Mouse (Mus musculus) erythroblast, adult 5-6 weeks (primary cell): ENCODE data around the gene Cbs. TPM values are rescaled to one million over a fixed set of nuclear protein-coding genes. Genes with fewer than 3 reads are reported as not detected.

Source experiments
- ATAC-seq: replicated peaks from 2 replicates; pipeline ENCODE4 v1.8.0; 2016; ENCODE audit warnings: moderate number of reproducible peaks, mild to moderate bottlenecking, moderate TSS enrichment, inconsistent platforms; ENCODE audit not compliant: poor library complexity, low FRiP score, severe bottlenecking
- total RNA-seq, 2 experiments: library from RNA; stranded (forward) in 1 of 2; stranded (reverse) in 1 of 2; fragments of 150-400 nt in 1 of 2; fragments of 200-764, 138-1000 nt in 1 of 2; gene quantifications; 2 replicates each; pipeline versions ENCODE4 v1.2.3 to v1.2.4; 2015 to 2017; ENCODE audit warnings: low replicate concordance in 2 of 2

Cbs gene
- total RNA-seq, 2 experiments from 2014 or later = not detected

GRCm38 (mm10) chr17:31559021-31559789 is 77.8 kb downstream of the Cbs start:
- ATAC-seq = no peak

Other genes starting within 250 kb of the Cbs start
- gene Wdr4, start 117.3 kb downstream of the Cbs start, total RNA-seq (2015; ENCODE audit: low replicate concordance) = 1.0 and 1.9 TPM in 2 replicates
- 4.3 and 8.6 TPM in 2 replicates for gene Wdr4, start 117.3 kb downstream of the Cbs start, total RNA-seq (2017; ENCODE audit: low replicate concordance)
- 35.9 and 40.1 TPM in 2 replicates for gene Ndufv3, start 117.1 kb downstream of the Cbs start, total RNA-seq (2015; ENCODE audit: low replicate concordance)
- gene Ndufv3, start 117.1 kb downstream of the Cbs start, total RNA-seq (2017; ENCODE audit: low replicate concordance) = 41.1 and 65.8 TPM in 2 replicates
- gene Pknox1, start 72.5 kb downstream of the Cbs start, total RNA-seq (2015; ENCODE audit: low replicate concordance) = 8.5 and 8.6 TPM in 2 replicates
- gene Pknox1, start 72.5 kb downstream of the Cbs start, total RNA-seq (2017; ENCODE audit: low replicate concordance) = 6.9 and 15.9 TPM in 2 replicates
- gene U2af1, start 21.7 kb upstream of the Cbs start, total RNA-seq (2015; ENCODE audit: low replicate concordance) = 13.0 and 21.9 TPM in 2 replicates
- 69.0 and 110 TPM in 2 replicates for gene U2af1, start 21.7 kb upstream of the Cbs start, total RNA-seq (2017; ENCODE audit: low replicate concordance)
- gene Cryaa, start 40.6 kb upstream of the Cbs start, total RNA-seq (2015; ENCODE audit: low replicate concordance) = not detected in 2 replicates
- gene Cryaa, start 40.6 kb upstream of the Cbs start, total RNA-seq (2017; ENCODE audit: low replicate concordance) = not detected in 2 replicates
- gene Sik1, start 218.6 kb upstream of the Cbs start, total RNA-seq (2015; ENCODE audit: low replicate concordance) = 1.5 and 4.2 TPM in 2 replicates
- 2.8 and 3.5 TPM in 2 replicates for gene Sik1, start 218.6 kb upstream of the Cbs start, total RNA-seq (2017; ENCODE audit: low replicate concordance)